In genomic region chr14:55551347-55551746, GRCm38 (mm10) we compare ENCODE assay signal across 39 mouse cellular contexts. TPM values are rescaled to one million over a fixed set of nuclear protein-coding genes. Genes with fewer than 3 reads are reported as not detected.
"Had no signal": no experiment of that assay in that cellular context is flagged by ENCODE, and none has a peak within 500 bp of the region (broad histone marks: within the 10 kb centered on the region; RNA-seq: fewer than 3 reads in every experiment).

No protein-coding gene starts in this region.

- H3K9ac ChIP-seq: heart, embryonic 12.5 days; hindbrain, embryonic 12.5 days; hindbrain, embryonic 14.5 days; intestine, embryonic 15.5 days; limb, embryonic 13.5 days; limb, embryonic 15.5 days; liver, embryonic 12.5 days; liver, embryonic 14.5 days had no signal

- H3K4me1 ChIP-seq: heart, embryonic 10.5 days; heart, embryonic 12.5 days; hindbrain, embryonic 10.5 days; hindbrain, embryonic 12.5 days; intestine, embryonic 15.5 days; limb, embryonic 13.5 days; limb, embryonic 15.5 days had no signal

- DNase-seq: gastrocnemius, postnatal 25 days; heart, adult 18-20 months; heart, postnatal 10 days; heart, postnatal 4 days; kidney, adult 18-20 months; kidney, adult 8-10 months; kidney, postnatal 10 days; kidney, postnatal 25 days; kidney, postnatal 4 days; layer of hippocampus, postnatal 36 days; left cerebral cortex, postnatal 4 days had no signal

- H3K9me3 ChIP-seq: heart, embryonic 10.5 days; heart, embryonic 12.5 days; hindbrain, embryonic 10.5 days; hindbrain, embryonic 12.5 days; intestine, embryonic 15.5 days; limb, embryonic 13.5 days; limb, embryonic 15.5 days; liver, embryonic 12.5 days had no signal

- ATAC-seq: hindbrain, embryonic 16.5 days; inflammation-experienced regulatory T-cells, adult 6 months; intestine, embryonic 15.5 days; intestine, postnatal 0 days; liver, embryonic 12.5 days had no signal

- H3K4me3 ChIP-seq: heart, embryonic 10.5 days; heart, embryonic 12.5 days; hindbrain, embryonic 10.5 days; hindbrain, embryonic 12.5 days; intestine, embryonic 15.5 days; layer of hippocampus, adult 2 months; limb, embryonic 13.5 days; limb, embryonic 15.5 days; liver, embryonic 12.5 days had no signal

- H3K27ac ChIP-seq: heart, embryonic 10.5 days; hindbrain, embryonic 10.5 days; hindbrain, embryonic 12.5 days; hindbrain, embryonic 14.5 days; intestine, embryonic 15.5 days; layer of hippocampus, adult 2 months; limb, embryonic 13.5 days; limb, embryonic 15.5 days; liver, embryonic 12.5 days; liver, embryonic 14.5 days had no signal

- H3K27me3 ChIP-seq: heart, embryonic 12.5 days; hindbrain, embryonic 12.5 days; intestine, embryonic 15.5 days; limb, embryonic 13.5 days; limb, embryonic 15.5 days; liver, embryonic 12.5 days had no signal

- H3K4me2 ChIP-seq: heart, embryonic 12.5 days; hindbrain, embryonic 12.5 days; hindbrain, embryonic 14.5 days; intestine, embryonic 15.5 days; limb, embryonic 13.5 days; limb, embryonic 15.5 days; liver, embryonic 12.5 days had no signal

RNA-seq across cellular contexts. Expression of gene A730061H03Rik, which starts 8.9 kb away (rescaled TPM):
- total RNA-seq: gastrocnemius, adult 18-20 months; gastrocnemius, adult 8-10 months; gastrocnemius, postnatal 25 days; heart, adult 18-20 months; heart, adult 8-10 months; heart, postnatal 4 days; left cerebral cortex, adult 18-20 months; left cerebral cortex, postnatal 10 days; left cerebral cortex, postnatal 4 days; liver, adult 2 months had no signal
- polyA plus RNA-seq: heart, embryonic 14.5 days; hindbrain, embryonic 10.5 days; hindbrain, embryonic 14.5 days had no signal

RNA-seq across cellular contexts. Expression of gene Fitm1, which starts 24.1 kb away (rescaled TPM):
- total RNA-seq: layer of hippocampus, adult 2 months; layer of hippocampus, postnatal 14 days; layer of hippocampus, postnatal 36 days; left cerebral cortex, adult 18-20 months; left cerebral cortex, adult 8-10 months; left cerebral cortex, postnatal 10 days; left cerebral cortex, postnatal 25 days; left cerebral cortex, postnatal 4 days had no signal
- polyA plus RNA-seq: inflammation-experienced regulatory T-cells, adult 6 months had no signal

RNA-seq across cellular contexts. Expression of gene Nrl, which starts 26.6 kb away (rescaled TPM):
- total RNA-seq: gastrocnemius, adult 18-20 months; gastrocnemius, adult 8-10 months; gastrocnemius, postnatal 25 days; gastrocnemius, postnatal 4 days; granulocyte monocyte progenitor cell, adult 5-6 weeks; heart, adult 18-20 months; heart, adult 8-10 months; heart, postnatal 10 days; heart, postnatal 4 days; liver, adult 2 months had no signal
- polyA plus RNA-seq: heart, embryonic 10.5 days; heart, embryonic 12.5 days; heart, embryonic 14.5 days; hindbrain, embryonic 10.5 days; hindbrain, embryonic 12.5 days; intestine, embryonic 15.5 days; intestine, postnatal 0 days; kidney, embryonic 14.5 days; limb, embryonic 11.5 days; limb, embryonic 13.5 days; limb, embryonic 15.5 days; liver, adult 2 months; liver, embryonic 12.5 days; liver, embryonic 14.5 days had no signal
